Mouse (Mus musculus) frontal cortex, postnatal 25 days (tissue): ENCODE measurements around the gene Cd302.

Source experiments
- DNase-seq, 2 experiments: peaks; one replicate each; pipeline ENCODE4 v3.0.0; 2022; ENCODE audit warnings: low spot score in 2 of 2

Cd302 gene

GRCm38 (mm10) chr2:60284467-60284821 is at the start of gene Cd302:
Gene Cd302 (minus strand): TSS chr2:60284488.
- no peak for DNase-seq

- DNase-seq: no peak
Observed at GRCm38 (mm10) chr2:60328641-60329040, 44.4 kb upstream of the Cd302 start.

- DNase-seq: no peak
Observed at GRCm38 (mm10) chr2:60327581-60327980, 43.3 kb upstream of the Cd302 start.

GRCm38 (mm10) chr2:60326948-60327347 is 42.7 kb upstream of the Cd302 start:
- DNase-seq: no peak

GRCm38 (mm10) chr2:60323411-60323810 is 39.1 kb upstream of the Cd302 start:
- no peak for DNase-seq

- no peak for DNase-seq
Observed at GRCm38 (mm10) chr2:60322031-60322726, 37.9 kb upstream of the Cd302 start.

- DNase-seq: no peak
Observed at GRCm38 (mm10) chr2:60303796-60304195, 19.5 kb upstream of the Cd302 start.

- DNase-seq: no peak
Observed at GRCm38 (mm10) chr2:60299323-60299722, 15.0 kb upstream of the Cd302 start.

- no peak for DNase-seq
Observed at GRCm38 (mm10) chr2:60298266-60298665, 14.0 kb upstream of the Cd302 start.

- DNase-seq: no peak
Observed at GRCm38 (mm10) chr2:60291381-60291780, 7.1 kb upstream of the Cd302 start.

- DNase-seq: no peak
Observed at GRCm38 (mm10) chr2:60289451-60289850, 5.2 kb upstream of the Cd302 start.

- DNase-seq: no peak
Observed at GRCm38 (mm10) chr2:60288606-60289005, 4.3 kb upstream of the Cd302 start.

GRCm38 (mm10) chr2:60285107-60285617 is 874 bp upstream of the Cd302 start:
- no peak for DNase-seq

GRCm38 (mm10) chr2:60283751-60284466 is 379 bp downstream of the Cd302 start:
- DNase-seq: peak; percentile 45 to 55

- no peak for DNase-seq
Observed at GRCm38 (mm10) chr2:60283208-60283750, 1.0 kb downstream of the Cd302 start.

GRCm38 (mm10) chr2:60282625-60283024 is 1.7 kb downstream of the Cd302 start:
- DNase-seq: no peak

GRCm38 (mm10) chr2:60278627-60279026 is 5.7 kb downstream of the Cd302 start:
- no peak for DNase-seq

- no peak for DNase-seq
Observed at GRCm38 (mm10) chr2:60269856-60270479, 14.3 kb downstream of the Cd302 start.

- no peak for DNase-seq
Observed at GRCm38 (mm10) chr2:60267567-60267966, 16.7 kb downstream of the Cd302 start.

GRCm38 (mm10) chr2:60260621-60261350 is 23.5 kb downstream of the Cd302 start:
- no peak for DNase-seq

- no peak for DNase-seq
Observed at GRCm38 (mm10) chr2:60259186-60259585, 25.1 kb downstream of the Cd302 start.

GRCm38 (mm10) chr2:60256751-60257150 is 27.5 kb downstream of the Cd302 start:
- no peak for DNase-seq
